Mouse (Mus musculus) left cerebral cortex, postnatal 14 days (tissue): Measurements from ENCODE around the gene Prss44. TPM values are rescaled to one million over a fixed set of nuclear protein-coding genes. Genes with fewer than 3 reads are reported as not detected.

Source experiments
- total RNA-seq, 2 experiments: library from RNA; stranded (reverse); gene quantifications; 2 replicates each; pipeline ENCODE4 v1.2.3; 2021

Gene Prss44
- total RNA-seq, 2 experiments from 2014 or later: not detected

Other genes starting within 250 kb of the Prss44 start
- gene Nradd, start 189.5 kb upstream of the Prss44 start, total RNA-seq: 1 to 10 TPM in 1 of 2 experiments, under 1 TPM in 1; 0.70 to 1.3 TPM
- gene Nbeal2, start 159.8 kb upstream of the Prss44 start, total RNA-seq: 1 to 10 TPM; 5.9 to 8.9 TPM
- gene Ccdc12, start 157.5 kb upstream of the Prss44 start, total RNA-seq: 10 to 100 TPM; 44.8 to 58.6 TPM
- gene Myl3, start 72.1 kb upstream of the Prss44 start, total RNA-seq: under 1 TPM in 1 of 2 experiments, not detected in 1; 0.53 TPM
- 1 to 10 TPM; 6.4 to 8.3 TPM for gene Pth1r, start 66.8 kb upstream of the Prss44 start, total RNA-seq
- gene Prss42, start 15.8 kb upstream of the Prss44 start, total RNA-seq: not detected
- gene Prss43, start 12.7 kb downstream of the Prss44 start, total RNA-seq: not detected
- under 1 TPM; 0.27 to 0.29 TPM for gene Prss45, start 20.6 kb downstream of the Prss44 start, total RNA-seq
- gene Prss46, start 30.5 kb downstream of the Prss44 start, total RNA-seq: not detected
- not detected for gene Prss50, start 44.0 kb downstream of the Prss44 start, total RNA-seq
- 10 to 100 TPM in 1 of 2 experiments, 1 to 10 TPM in 1; 9.6 to 10.0 TPM for gene Als2cl, start 65.9 kb downstream of the Prss44 start, total RNA-seq
- gene Tmie, start 66.1 kb downstream of the Prss44 start, total RNA-seq: 1 to 10 TPM; 4.1 to 4.5 TPM
- not detected for gene Fam240a, start 102.9 kb downstream of the Prss44 start, total RNA-seq
- under 1 TPM; 0.42 to 0.53 TPM for gene Tdgf1, start 132.2 kb downstream of the Prss44 start, total RNA-seq
- 1 to 10 TPM; 1.9 to 2.0 TPM for gene Lrrc2, start 137.6 kb downstream of the Prss44 start, total RNA-seq
- under 1 TPM in 1 of 2 experiments, not detected in 1; 0.44 TPM for gene Rtp3, start 176.6 kb downstream of the Prss44 start, total RNA-seq
- gene Ltf, start 205.3 kb downstream of the Prss44 start, total RNA-seq: 1 to 10 TPM in 1 of 2 experiments, not detected in 1; 1.0 TPM
- gene Ccrl2, start 243.5 kb downstream of the Prss44 start, total RNA-seq: 1 to 10 TPM in 1 of 2 experiments, under 1 TPM in 1; 0.68 to 1.0 TPM